Mouse (Mus musculus): ENCODE data around the gene Prkg2. TPM values are rescaled to one million over a fixed set of nuclear protein-coding genes. Genes with fewer than 3 reads are reported as not detected.

Prkg2 gene
- polyA plus RNA-seq, 1 experiment from 2014 or later, result 5.9 TPM

DNA sequence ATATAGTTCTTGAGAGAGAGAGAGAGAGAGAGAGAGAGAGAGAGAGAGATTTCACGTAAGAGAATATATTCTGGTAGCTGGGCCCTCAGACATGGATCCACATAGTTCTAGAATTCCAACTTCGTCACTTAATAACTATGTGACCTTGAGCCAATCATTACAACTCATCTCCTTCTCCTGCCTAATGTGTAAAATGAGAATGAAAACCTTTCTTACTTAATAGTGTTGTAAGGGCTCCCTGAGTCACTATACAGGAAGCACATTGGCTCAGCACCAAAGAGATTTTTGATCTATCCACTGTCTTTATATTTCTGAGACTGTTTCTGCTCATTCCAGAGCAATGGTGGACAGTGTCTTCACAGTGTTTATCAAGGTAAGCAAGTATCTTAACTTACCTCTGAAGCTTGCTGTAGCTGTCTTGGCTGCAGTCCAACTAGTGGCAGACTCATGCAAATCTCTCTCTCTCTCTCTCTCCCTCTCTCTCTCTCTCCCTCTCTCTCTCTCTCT, 146.6 kb downstream of the Prkg2 start:
- 73% methylated on average over 2 of the region's 2 CpGs for WGBS
- H3K27ac ChIP-seq, result no peak overlapping the region
- no peak overlapping the region for H3K9ac ChIP-seq
- no peaks in the 10 kb centered on the region for H3K27me3 ChIP-seq
- H3K4me2 ChIP-seq (replicated peaks), result no peak overlapping the region
- no peak overlapping the region for H3K4me3 ChIP-seq
- no peak for ATAC-seq (ENCODE audit: insufficient number of reproducible peaks, insufficient read depth, low FRiP score, low TSS enrichment)
- H3K36me3 ChIP-seq, result no peaks in the 10 kb centered on the region
- no peaks in the 10 kb centered on the region for H3K4me1 ChIP-seq
- no peaks in the 10 kb centered on the region for H3K9me3 ChIP-seq

DNA sequence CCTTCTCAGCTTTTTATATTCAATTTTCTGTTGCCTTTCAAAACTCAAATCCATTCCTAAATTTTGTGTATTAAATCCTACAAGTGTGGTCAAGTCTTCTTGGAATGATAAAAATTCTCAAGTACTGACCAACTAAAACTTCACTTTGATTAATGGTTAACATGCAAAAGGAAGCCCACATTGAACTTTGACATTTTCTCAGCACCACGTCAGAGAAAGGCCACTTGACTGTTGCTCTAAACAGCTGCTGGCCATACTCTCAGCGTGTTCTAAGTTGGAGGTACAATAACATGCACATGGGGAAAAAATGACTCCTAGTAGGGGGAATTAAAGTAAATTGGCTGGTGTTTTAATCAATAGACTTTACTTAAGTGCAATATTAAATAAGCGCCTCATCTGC, 155.1 kb downstream of the Prkg2 start:
- no peak overlapping the region for H3K27ac ChIP-seq
- H3K4me3 ChIP-seq, result no peak overlapping the region
- H3K27me3 ChIP-seq, result no peaks in the 10 kb centered on the region
- no peak for ATAC-seq (ENCODE audit: insufficient number of reproducible peaks, insufficient read depth, low FRiP score, low TSS enrichment)
- no peak overlapping the region for H3K4me2 ChIP-seq (replicated peaks)
- H3K9ac ChIP-seq, result no peak overlapping the region
- 49% methylated on average over 3 of the region's 3 CpGs for WGBS
- H3K4me1 ChIP-seq, result no peaks in the 10 kb centered on the region
- no peaks in the 10 kb centered on the region for H3K9me3 ChIP-seq
- H3K36me3 ChIP-seq, result no peaks in the 10 kb centered on the region

Other genes starting within 250 kb of the Prkg2 start
- gene Bmp3, start 182.9 kb downstream of the Prkg2 start, polyA plus RNA-seq (2016; fragmentation: Nextera tagmentation; extraction: Ambion mirVana), result 3.4 and 4.3 TPM in 2 replicates

Data from embryonic facial prominence, embryonic 12.5 days (tissue).